Mouse (Mus musculus): ENCODE measurements around the gene Tmem253. TPM values are rescaled to one million over a fixed set of nuclear protein-coding genes. Genes with fewer than 3 reads are reported as not detected.

The Tmem253 gene
- polyA plus RNA-seq, 1 experiment: not detected

DNA sequence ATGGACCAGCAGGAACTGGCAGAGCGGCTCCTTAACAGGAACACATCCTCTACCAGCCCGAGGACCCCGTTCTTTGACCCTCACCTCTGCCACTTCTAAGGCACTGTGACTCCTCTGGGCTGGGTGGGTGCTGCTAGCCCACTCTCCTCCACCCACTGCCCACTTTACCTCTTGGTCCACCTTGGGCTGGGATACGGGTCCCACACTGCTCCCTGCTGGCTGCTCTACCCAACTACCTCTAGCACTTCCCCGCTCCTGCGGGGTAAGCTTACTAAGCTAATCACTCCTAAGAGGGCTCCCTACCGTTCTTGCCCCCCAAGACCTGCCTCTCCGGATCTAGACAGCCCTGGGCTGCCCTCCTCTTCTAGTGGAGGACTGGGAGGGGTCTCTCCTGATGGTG, 9.2 kb upstream of the Tmem253 start:
- 0 out of 2 replicates have a peak, but pooled peaks cover 2% of the 10 kb centered on the region for H3K4me1 ChIP-seq (ENCODE audit: control insufficient read depth, insufficient read depth, low read length)
- H3K4me3 ChIP-seq (ENCODE audit: insufficient read depth, low read length): no peak overlapping the region
- no peak for TF ChIP-seq POLR2A (IDR thresholded peaks at IDR 0.05; ENCODE audit: borderline replicate concordance, low read depth, low read length)
- no peak for TF ChIP-seq CTCF (IDR thresholded peaks at IDR 0.05; ENCODE audit: low read depth, low read length)
- H3K27ac ChIP-seq (ENCODE audit: insufficient read depth, low read depth, low read length): no peak overlapping the region

DNA sequence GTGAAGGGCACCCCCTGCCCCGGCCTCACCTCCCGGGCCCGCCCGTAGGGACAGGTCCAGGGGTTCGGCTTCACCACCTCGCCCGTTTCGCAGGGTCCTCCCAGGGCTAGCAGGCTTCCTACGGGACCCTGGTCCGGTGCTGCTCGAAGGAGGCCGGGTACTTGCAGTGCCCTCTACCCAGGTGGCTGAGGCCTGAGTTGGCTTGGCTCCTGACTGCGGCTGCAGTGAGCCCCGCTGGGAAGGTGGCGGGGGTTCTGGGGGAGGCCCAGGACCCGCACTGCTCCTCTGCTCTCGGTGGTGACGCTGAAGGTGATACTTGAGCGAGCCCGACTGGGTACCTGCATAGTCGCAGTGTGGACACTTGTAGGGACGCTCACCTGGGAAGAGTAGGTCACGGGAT, 8.7 kb upstream of the Tmem253 start:
- no peak overlapping the region for H3K4me3 ChIP-seq (ENCODE audit: insufficient read depth, low read length)
- H3K27ac ChIP-seq (ENCODE audit: insufficient read depth, low read depth, low read length): no peak overlapping the region
- no peak for TF ChIP-seq CTCF (IDR thresholded peaks at IDR 0.05; ENCODE audit: low read depth, low read length)
- TF ChIP-seq POLR2A (IDR thresholded peaks at IDR 0.05; ENCODE audit: borderline replicate concordance, low read depth, low read length): no peak
- 0 out of 2 replicates have a peak, but pooled peaks cover 2% of the 10 kb centered on the region for H3K4me1 ChIP-seq (ENCODE audit: control insufficient read depth, insufficient read depth, low read length)

- no peak overlapping the region for H3K4me3 ChIP-seq (ENCODE audit: insufficient read depth, low read length)
These were observed 6.9 kb upstream of the Tmem253 start for GRCm38 (mm10) chr14:52008321-52009203.

DNA sequence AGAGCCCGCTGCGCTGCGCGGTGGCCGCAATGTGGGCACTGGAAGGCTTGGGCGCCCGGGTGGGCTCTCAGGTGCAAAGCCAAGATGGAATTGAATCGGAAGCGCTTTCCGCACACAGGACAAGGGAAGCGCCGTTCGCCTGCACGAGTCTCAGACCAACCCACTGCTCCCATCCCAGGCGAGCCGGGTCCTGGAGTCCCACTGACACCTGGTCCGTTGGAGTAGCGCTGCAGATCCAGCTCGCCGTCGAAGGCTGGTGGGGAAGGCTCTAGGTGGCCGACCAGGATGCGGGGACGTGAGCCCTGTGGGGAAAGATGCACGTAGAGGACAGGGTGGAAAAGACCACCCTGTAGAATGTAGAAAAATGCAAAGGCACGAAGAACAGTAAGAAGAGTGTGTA, 6.1 kb upstream of the Tmem253 start:
- Histone ChIP-seq H3K27ac (ENCODE audit: insufficient read depth, low read depth, low read length) (no peak overlapping the region), H3K4me1 (ENCODE audit: control insufficient read depth, insufficient read depth, low read length) (no peaks in the 10 kb centered on the region), H3K4me3 (ENCODE audit: insufficient read depth, low read length) (no peak overlapping the region)
- TF ChIP-seq CTCF (IDR thresholded peaks at IDR 0.05; ENCODE audit: low read depth, low read length): no peak
- TF ChIP-seq POLR2A (IDR thresholded peaks at IDR 0.05; ENCODE audit: borderline replicate concordance, low read depth, low read length): no peak

More at GRCm38 (mm10) chr14:52008321-52009203, 6.9 kb upstream of the Tmem253 start:
- TF ChIP-seq CTCF (IDR thresholded peaks at IDR 0.05; ENCODE audit: low read depth, low read length) (peak; percentile 97), POLR2A (IDR thresholded peaks at IDR 0.05; ENCODE audit: borderline replicate concordance, low read depth, low read length) (no peak)
- no peak overlapping the region for H3K27ac ChIP-seq (ENCODE audit: insufficient read depth, low read depth, low read length)
- H3K4me1 ChIP-seq (ENCODE audit: control insufficient read depth, insufficient read depth, low read length): 0 out of 2 replicates have a peak, but pooled peaks cover 2% of the 10 kb centered on the region

DNA sequence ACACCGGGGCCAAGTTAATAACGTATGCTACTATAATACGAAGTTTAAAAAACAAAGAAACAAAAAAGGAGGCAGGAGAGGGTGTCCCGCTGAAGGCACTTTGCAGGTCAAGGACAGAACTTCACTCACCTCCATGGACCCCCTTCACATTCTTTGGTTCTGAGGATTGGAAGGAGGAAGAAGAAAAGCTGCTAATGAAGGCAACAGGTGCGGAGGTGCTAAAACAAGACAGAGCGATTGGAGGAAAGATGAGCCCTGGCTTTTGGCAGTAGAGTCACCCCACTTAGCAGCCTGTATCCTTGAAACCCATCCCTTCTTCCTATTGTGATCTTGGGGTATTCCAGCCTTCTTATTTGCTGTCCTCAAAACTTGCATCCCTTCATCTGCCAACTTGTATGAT, 5.6 kb upstream of the Tmem253 start:
- Histone ChIP-seq H3K4me1 (ENCODE audit: control insufficient read depth, insufficient read depth, low read length) (no peaks in the 10 kb centered on the region), H3K27ac (ENCODE audit: insufficient read depth, low read depth, low read length) (no peak overlapping the region), H3K4me3 (ENCODE audit: insufficient read depth, low read length) (no peak overlapping the region)
- TF ChIP-seq CTCF (IDR thresholded peaks at IDR 0.05; ENCODE audit: low read depth, low read length) (no peak), POLR2A (IDR thresholded peaks at IDR 0.05; ENCODE audit: borderline replicate concordance, low read depth, low read length) (no peak)

DNA sequence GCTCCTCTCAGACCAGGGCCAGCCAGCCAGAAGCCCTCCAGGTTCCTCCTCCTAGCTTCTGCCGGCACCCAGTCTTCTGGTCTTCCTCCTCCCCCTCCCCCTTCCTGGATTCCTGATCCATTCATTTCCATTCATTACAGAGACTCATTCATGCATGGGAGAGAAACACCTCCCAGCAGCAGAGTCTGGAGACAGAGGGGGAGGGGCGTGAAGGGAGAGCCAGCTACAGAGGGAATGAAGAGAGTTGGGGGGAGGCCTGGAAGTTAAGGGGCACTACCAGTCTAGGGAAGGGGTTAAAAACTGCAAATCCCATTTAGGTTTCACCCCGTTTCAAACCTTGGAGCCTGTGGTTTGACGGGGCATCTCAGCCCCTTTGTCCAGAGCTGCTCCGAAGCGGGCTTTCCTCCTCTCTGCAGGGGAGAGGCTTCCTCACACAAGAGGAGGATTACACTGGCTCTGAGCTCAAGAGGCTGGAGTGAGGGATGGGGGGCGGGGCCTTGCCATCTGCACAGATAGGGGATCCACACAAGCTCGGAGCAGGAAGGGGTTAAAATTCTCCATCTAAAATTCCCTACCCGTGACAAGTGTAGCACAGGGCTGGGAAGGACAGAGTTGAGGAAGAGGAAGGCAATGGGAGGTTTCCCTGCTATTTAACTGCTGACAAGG, 4.9 kb upstream of the Tmem253 start:
- Histone ChIP-seq H3K4me1 (ENCODE audit: control insufficient read depth, insufficient read depth, low read length) (peaks cover 2% of the 10 kb centered on the region; the same call in 1 of the 2 replicates), H3K27ac (ENCODE audit: insufficient read depth, low read depth, low read length) (no peak overlapping the region), H3K4me3 (ENCODE audit: insufficient read depth, low read length) (no peak overlapping the region)
- no peak for TF ChIP-seq POLR2A (IDR thresholded peaks at IDR 0.05; ENCODE audit: borderline replicate concordance, low read depth, low read length)
- no peak for TF ChIP-seq CTCF (IDR thresholded peaks at IDR 0.05; ENCODE audit: low read depth, low read length)

DNA sequence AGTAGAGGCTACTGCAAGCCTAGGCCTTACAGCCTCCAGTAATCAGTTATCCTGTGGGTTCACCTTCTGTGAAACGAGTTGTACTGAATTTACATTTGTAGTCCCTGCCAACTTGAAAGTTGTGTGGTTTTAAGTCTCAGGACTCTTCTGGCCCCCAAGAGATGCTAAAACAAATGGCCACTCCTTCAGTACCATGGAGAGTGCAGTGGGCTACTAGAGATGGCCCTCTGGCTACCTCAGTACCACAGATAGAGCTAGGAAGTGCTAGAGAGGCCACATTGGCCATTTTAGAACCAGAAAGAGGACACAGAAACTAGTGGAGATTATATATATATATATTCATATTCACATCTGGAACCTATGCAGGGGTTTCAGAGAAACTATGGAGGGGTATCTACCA, 3.8 kb upstream of the Tmem253 start:
- Histone ChIP-seq H3K4me3 (ENCODE audit: insufficient read depth, low read length) (no peak overlapping the region), H3K27ac (ENCODE audit: insufficient read depth, low read depth, low read length) (no peak overlapping the region), H3K4me1 (ENCODE audit: control insufficient read depth, insufficient read depth, low read length) (peaks cover 13% of the 10 kb centered on the region)
- TF ChIP-seq CTCF (IDR thresholded peaks at IDR 0.05; ENCODE audit: low read depth, low read length) (no peak), POLR2A (IDR thresholded peaks at IDR 0.05; ENCODE audit: borderline replicate concordance, low read depth, low read length) (no peak)

GRCm38 (mm10) chr14:52012085-52012484, 3.4 kb upstream of the Tmem253 start:
- TF ChIP-seq CTCF (IDR thresholded peaks at IDR 0.05; ENCODE audit: low read depth, low read length) (no peak), POLR2A (IDR thresholded peaks at IDR 0.05; ENCODE audit: borderline replicate concordance, low read depth, low read length) (no peak)
- no peak overlapping the region for H3K4me3 ChIP-seq (ENCODE audit: insufficient read depth, low read length)
- H3K4me1 ChIP-seq (ENCODE audit: control insufficient read depth, insufficient read depth, low read length): peaks cover 17% of the 10 kb centered on the region
- H3K27ac ChIP-seq (ENCODE audit: insufficient read depth, low read depth, low read length): no peak overlapping the region

DNA sequence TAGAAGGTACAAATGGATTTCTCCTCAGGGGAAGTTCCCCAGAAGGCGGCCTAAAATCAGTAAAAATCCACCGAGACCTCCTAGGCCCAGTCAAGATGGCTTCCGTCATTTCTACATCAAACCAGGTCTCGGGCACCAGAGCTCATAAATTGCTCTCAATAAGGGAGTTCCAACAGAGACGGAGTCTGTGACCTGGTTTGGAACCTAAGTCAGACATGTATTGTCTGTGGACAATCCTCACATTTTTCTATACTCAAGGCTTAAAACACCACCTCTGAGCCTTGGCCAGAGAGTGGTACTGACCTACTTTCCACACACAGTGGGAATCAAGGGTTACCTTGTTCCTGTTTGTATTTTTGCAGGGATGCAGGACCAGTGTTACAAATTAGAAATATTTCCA, 2.9 kb upstream of the Tmem253 start:
- TF ChIP-seq POLR2A (IDR thresholded peaks at IDR 0.05; ENCODE audit: borderline replicate concordance, low read depth, low read length) (no peak), CTCF (IDR thresholded peaks at IDR 0.05; ENCODE audit: low read depth, low read length) (no peak)
- H3K27ac ChIP-seq (ENCODE audit: insufficient read depth, low read depth, low read length): no peak overlapping the region
- peaks cover 18% of the 10 kb centered on the region for H3K4me1 ChIP-seq (ENCODE audit: control insufficient read depth, insufficient read depth, low read length)
- no peak overlapping the region for H3K4me3 ChIP-seq (ENCODE audit: insufficient read depth, low read length)
